Mouse (Mus musculus): ENCODE results near the gene Arhgef17.

Gene Arhgef17

GRCm38 (mm10) chr7:100942789-100943615 lies 11.1 kb upstream of the Arhgef17 start:
- DNase-seq (ENCODE audit: low spot score): peak; percentile 77

GRCm38 (mm10) chr7:100941169-100941568 lies 9.3 kb upstream of the Arhgef17 start:
- no peak for DNase-seq (ENCODE audit: low spot score)

DNA sequence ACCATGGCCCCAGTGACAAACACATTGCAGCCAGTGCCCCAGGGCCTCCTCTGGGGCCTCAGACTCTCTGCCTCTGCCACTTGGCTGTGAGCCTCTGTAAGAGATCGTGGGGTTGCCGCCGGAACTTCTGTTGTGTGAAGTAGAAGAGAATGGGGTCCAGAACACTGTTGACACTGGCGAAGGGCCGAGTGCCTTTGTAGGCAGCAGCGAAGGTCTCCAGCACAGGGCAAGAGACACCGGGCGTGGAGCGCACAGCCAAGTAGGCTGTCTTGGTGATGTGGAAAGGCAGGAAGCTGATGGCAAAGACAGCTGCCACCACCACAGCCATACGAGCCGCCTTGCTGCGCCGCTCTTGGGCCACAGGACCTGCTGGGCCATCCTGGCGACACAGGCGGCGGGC lies 6.2 kb upstream of the Arhgef17 start:
- DNase-seq (ENCODE audit: low spot score): no peak

GRCm38 (mm10) chr7:100937481-100937880 lies 5.6 kb upstream of the Arhgef17 start:
- DNase-seq (ENCODE audit: low spot score): no peak

GRCm38 (mm10) chr7:100933520-100933919 lies 1.6 kb upstream of the Arhgef17 start:
- no peak for DNase-seq (ENCODE audit: low spot score)

DNA sequence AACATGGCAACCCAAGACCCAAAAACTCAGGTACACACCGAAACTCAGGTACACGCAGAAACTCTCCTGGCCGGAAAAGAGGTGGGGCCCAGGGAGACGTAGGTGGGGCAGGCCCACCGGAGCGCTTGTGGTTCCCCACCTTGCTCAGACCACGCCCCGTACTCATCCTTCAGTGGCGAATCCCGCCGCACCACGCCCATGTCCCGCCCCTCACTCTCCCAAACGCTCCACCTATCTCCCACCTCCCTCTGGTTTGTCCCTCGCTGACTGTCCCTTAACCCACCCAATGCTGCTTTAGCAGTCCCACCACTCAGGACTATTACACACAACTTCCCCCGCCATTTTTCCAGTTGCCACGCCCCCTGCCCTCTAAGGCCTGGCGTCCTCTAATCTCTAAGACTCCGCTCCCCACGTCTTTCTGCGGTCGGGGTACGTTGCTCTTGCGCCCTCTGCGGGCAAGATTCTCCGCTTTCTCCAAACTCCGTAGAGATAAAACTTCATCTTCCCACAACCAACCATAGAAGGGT lies 637 bp upstream of the Arhgef17 start:
- DNase-seq (ENCODE audit: low spot score): peak; percentile 97

DNA sequence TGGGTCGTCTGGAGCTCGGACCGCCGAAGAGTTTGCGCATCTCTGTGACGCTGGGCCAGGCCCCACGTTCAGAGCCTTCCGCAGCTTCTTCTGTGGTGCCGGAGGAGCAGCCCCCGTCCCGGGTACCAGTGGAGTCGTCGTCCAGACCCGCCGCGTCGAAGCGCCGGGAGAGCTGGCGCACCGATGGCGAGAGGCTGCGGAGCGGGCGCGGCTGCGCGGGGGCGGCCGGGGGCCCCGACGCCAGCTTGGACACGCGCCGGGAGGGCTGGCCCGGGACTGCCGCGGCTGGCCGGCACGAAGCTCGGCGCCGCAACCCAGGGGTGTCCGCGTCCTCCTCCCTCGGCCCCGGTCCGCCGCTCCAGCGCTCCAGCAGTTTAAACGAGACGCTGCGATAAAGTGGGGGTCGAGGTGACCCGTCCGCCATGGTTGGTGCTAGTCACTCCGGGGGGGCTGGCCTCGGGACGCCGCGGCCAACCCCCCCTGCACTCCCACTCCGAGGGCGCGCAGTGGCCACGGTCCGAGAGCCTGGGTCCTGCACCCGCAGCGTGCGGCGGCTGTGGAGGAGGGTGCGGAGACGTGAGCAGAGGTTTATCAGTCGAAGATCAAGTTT lies 486 bp downstream of the Arhgef17 start:
- DNase-seq (ENCODE audit: low spot score): peak; percentile 79

- peak; percentile 74 for DNase-seq (ENCODE audit: low spot score)
These were observed 1.1 kb downstream of the Arhgef17 start for GRCm38 (mm10) chr7:100930619-100931315.

DNA sequence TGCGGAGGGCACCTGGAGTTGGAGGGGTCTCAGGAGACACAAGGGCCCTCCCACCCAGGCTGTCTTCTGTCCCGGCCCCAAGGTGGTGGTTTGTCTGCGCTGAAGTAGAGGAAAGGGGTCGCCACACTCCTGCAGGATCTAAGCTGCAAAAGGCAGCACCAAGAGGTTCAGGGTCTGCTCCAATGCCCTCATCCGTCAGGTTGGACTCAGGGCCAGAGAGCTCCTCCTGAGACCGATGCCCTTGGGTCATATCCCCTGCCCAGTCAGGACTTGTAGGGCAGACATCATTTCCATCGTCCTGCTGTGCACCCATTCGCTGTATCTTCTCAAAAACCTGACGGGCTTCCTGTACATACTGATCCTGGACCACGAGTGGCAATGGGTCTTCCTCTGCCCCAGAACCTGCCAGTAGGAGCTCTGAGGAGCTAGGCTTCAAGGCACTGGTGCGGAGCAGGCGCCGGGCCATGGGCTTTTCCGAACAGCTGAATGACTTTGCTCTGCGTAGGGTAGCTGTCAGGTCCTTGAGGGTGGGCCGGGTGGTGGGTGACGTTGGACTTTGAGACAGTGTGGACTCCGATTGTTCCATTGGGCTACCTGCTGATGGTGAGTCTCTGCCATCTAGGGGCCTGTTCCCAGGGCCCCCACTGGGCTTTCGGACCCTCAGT lies 2.1 kb downstream of the Arhgef17 start:
- DNase-seq (ENCODE audit: low spot score): no peak

DNA sequence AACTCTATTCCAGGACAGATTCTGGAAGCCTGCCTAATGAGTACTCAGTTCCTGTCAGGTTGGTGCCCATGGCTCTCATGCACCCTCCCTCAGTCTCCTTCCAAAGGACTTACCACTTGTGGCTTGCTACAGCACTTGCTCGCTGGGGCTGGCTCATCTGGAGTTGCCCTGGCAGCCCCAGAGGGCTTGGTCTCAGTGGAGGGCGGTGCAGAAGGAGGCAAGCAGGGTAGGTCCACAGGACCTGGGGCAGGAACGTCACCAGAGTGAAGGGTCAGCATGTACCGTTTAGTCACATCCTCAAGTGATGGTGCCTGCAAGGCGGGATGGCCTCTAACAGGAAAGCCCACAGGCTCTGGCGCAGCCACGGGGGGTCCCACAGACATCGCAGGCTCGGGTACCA lies 3.5 kb downstream of the Arhgef17 start:
- DNase-seq (ENCODE audit: low spot score): no peak

- DNase-seq (ENCODE audit: low spot score): no peak
These were observed 4.5 kb downstream of the Arhgef17 start for GRCm38 (mm10) chr7:100927287-100928000.

- no peak for DNase-seq (ENCODE audit: low spot score)
These were observed 5.5 kb downstream of the Arhgef17 start for GRCm38 (mm10) chr7:100926311-100926923.

GRCm38 (mm10) chr7:100924674-100925445 lies 7.0 kb downstream of the Arhgef17 start:
- DNase-seq (ENCODE audit: low spot score): no peak

DNA sequence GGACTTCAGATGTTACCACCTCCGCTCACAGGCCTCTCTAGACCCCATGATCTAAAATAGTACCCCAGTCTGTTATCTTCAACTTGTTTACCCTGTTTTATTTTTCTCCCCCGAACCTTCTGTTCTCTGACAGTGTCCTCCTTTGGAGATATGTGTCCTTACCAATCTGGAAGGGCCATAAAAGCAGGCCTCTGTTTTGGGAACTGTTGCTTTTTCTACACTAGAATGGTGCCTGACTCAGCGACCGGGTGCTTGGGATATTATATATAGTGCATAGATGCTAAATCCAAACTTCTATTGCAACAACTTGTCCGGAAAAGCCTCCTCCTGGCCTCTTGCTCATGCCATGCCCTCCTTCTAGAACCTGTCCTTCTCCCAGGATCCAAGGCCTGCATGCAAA lies 7.7 kb downstream of the Arhgef17 start:
- DNase-seq (ENCODE audit: low spot score): no peak

DNA sequence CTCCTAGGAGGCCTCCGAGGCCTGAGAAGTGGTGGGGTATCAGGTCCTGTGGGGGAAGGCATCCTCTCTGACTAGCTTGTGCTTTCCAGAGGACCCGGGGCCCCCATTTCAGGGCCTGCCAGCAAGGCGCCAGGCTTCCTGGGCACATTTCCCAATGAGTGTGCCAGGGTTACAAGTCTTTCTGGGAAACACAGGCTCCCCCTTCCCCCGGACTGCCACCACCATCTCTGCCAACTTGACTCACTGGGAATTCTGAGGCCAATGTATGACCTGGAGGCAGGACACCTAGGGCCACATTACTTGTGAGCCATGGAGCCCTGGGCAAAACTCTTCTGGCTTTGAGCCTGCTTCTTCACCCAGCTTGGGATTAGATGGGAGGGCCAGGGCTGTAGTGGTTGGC lies 9.0 kb downstream of the Arhgef17 start:
- no peak for DNase-seq (ENCODE audit: low spot score)

- DNase-seq (ENCODE audit: low spot score): no peak
These were observed 10.6 kb downstream of the Arhgef17 start for GRCm38 (mm10) chr7:100921289-100921688.

DNA sequence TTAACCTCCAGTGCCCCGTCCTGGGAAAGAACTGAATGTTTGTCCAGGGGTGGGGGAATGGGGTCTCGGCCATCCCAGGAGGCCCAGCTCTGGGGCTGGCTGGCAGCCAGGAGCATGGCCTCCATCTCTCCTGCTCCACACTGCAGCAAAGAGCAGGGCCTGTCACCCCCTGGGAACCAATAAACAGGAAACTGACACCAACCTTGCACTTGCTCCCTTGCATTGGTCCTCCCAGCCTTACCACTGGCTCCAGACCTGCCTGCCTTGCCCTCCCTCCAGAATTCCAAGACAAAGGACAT lies 12.1 kb downstream of the Arhgef17 start:
- peak; percentile 82 for DNase-seq (ENCODE audit: low spot score)

- DNase-seq (ENCODE audit: low spot score): no peak
These were observed 12.7 kb downstream of the Arhgef17 start for GRCm38 (mm10) chr7:100919006-100919808.

DNA sequence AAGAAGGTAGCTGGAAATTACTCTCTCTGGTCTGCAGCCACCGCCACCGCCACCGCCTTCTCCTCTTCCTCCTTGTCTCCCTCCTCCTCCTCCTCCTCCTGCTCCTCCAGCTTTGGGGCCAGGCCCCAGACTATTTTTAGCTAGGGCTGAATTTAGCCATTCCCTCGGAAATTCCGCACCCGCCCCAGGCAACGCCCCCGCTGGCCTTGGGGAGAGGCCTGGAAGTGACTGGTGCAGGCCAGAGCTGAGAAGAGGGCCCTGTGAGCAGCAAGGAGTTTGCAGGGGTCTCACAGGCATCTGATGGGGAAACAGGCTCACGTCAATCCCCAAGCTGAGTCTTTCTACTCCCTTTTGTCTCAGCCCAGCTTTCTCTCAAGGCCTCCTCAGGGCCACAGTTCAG lies 13.7 kb downstream of the Arhgef17 start:
- DNase-seq (ENCODE audit: low spot score): peak; percentile 80

- no peak for DNase-seq (ENCODE audit: low spot score)
These were observed 14.2 kb downstream of the Arhgef17 start for GRCm38 (mm10) chr7:100917751-100918150.

Data from testis, postnatal 10 days (tissue).